33 mouse cellular contexts compared by ENCODE assay signal in the genomic region with DNA sequence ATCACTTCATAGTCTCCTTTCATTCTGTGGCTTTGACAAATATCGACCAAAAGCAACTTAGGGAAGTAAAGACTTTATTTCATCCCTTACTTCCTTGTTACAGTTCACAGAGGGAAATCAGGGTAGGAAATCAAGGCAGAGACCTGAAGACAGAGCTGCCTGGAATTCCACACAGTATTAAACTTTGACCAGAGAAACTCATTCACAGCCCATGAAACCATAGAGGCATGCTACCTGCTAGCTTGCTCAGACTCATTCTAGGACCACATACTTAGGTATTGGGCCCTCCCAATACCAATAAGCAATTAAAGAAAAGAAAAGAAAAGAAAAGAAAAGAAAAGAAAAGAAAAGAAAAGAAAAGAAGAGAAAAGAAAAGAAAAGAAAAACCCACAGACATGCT. TPM values are rescaled to one million over a fixed set of nuclear protein-coding genes. Genes with fewer than 3 reads are reported as not detected.
"Had no signal": no experiment of that assay in that cellular context is flagged by ENCODE, and none has a peak within 500 bp of the region (broad histone marks: within the 10 kb centered on the region; RNA-seq: fewer than 3 reads in every experiment).

No protein-coding gene starts in this region.

- ATAC-seq: hindbrain, embryonic 16.5 days; hindbrain, postnatal 0 days; inflammation-experienced regulatory T-cells, adult 6 months had no signal

- DNase-seq: heart, postnatal 10 days; heart, postnatal 14 days; heart, postnatal 36 days; heart, postnatal 4 days; kidney, adult 11 months; kidney, adult 18-20 months; kidney, adult 2 months; kidney, adult 8-10 months; kidney, adult 9 months; kidney, postnatal 10 days; kidney, postnatal 14 days; kidney, postnatal 25 days; kidney, postnatal 36 days; kidney, postnatal 4 days; layer of hippocampus, adult 9-11 months; layer of hippocampus, postnatal 36 days had no signal

- H3K4me2 ChIP-seq: heart, embryonic 11.5 days; heart, embryonic 12.5 days; heart, embryonic 13.5 days; heart, embryonic 15.5 days; hindbrain, embryonic 12.5 days; hindbrain, embryonic 13.5 days; hindbrain, embryonic 14.5 days; hindbrain, embryonic 15.5 days; kidney, embryonic 15.5 days had no signal

- H3K9ac ChIP-seq: heart, embryonic 12.5 days; heart, embryonic 13.5 days; heart, embryonic 15.5 days; hindbrain, embryonic 12.5 days; hindbrain, embryonic 13.5 days; hindbrain, embryonic 14.5 days; hindbrain, embryonic 15.5 days; kidney, embryonic 15.5 days had no signal

- H3K36me3 ChIP-seq: heart, embryonic 10.5 days; heart, embryonic 12.5 days; heart, embryonic 13.5 days; heart, embryonic 15.5 days; hindbrain, embryonic 10.5 days; hindbrain, embryonic 12.5 days; hindbrain, embryonic 13.5 days; hindbrain, embryonic 15.5 days; kidney, embryonic 15.5 days had no signal

- H3K4me3 ChIP-seq: heart, embryonic 10.5 days; heart, embryonic 12.5 days; heart, embryonic 13.5 days; heart, embryonic 15.5 days; hindbrain, embryonic 10.5 days; hindbrain, embryonic 12.5 days; hindbrain, embryonic 13.5 days; hindbrain, embryonic 15.5 days; kidney, embryonic 15.5 days; layer of hippocampus, adult 2 months; left cerebral cortex, adult 2 months had no signal

- H3K27ac ChIP-seq: heart, embryonic 10.5 days; heart, embryonic 13.5 days; heart, embryonic 15.5 days; hindbrain, embryonic 10.5 days; hindbrain, embryonic 12.5 days; hindbrain, embryonic 13.5 days; hindbrain, embryonic 14.5 days; hindbrain, embryonic 15.5 days; hindbrain, postnatal 0 days; kidney, embryonic 15.5 days; kidney, postnatal 0 days; layer of hippocampus, adult 2 months; left cerebral cortex, adult 2 months had no signal

- H3K27me3 ChIP-seq: heart, embryonic 12.5 days; heart, embryonic 13.5 days; heart, embryonic 15.5 days; hindbrain, embryonic 12.5 days; hindbrain, embryonic 13.5 days; hindbrain, embryonic 15.5 days; kidney, embryonic 15.5 days had no signal

- H3K9me3 ChIP-seq: heart, embryonic 10.5 days; heart, embryonic 12.5 days; heart, embryonic 13.5 days; heart, embryonic 15.5 days; hindbrain, embryonic 10.5 days; hindbrain, embryonic 12.5 days; hindbrain, embryonic 13.5 days; hindbrain, embryonic 15.5 days; kidney, embryonic 15.5 days had no signal

RNA-seq across cellular contexts. Expression of gene Auts2, which starts 38.3 kb away (rescaled TPM):
- polyA plus RNA-seq: inflammation-experienced regulatory T-cells, adult 6 months had no signal
